Mouse (Mus musculus) bone marrow macrophage, adult 2 months (primary cell): ENCODE results near the gene Ccdc152.

Experiments
- CTCF ChIP-seq: IDR thresholded peaks from 2 replicates; pipeline ENCODE4 v1.5.1; 2012; ENCODE audit warnings: low read depth, mild to moderate bottlenecking, low read length, moderate library complexity
- POLR2A ChIP-seq: IDR thresholded peaks from 2 replicates; pipeline ENCODE4 v1.6.1; 2012; ENCODE audit warnings: mild to moderate bottlenecking, low read depth, low read length, borderline replicate concordance

- no peak for TF ChIP-seq CTCF
- TF ChIP-seq POLR2A: no peak
Measured at GRCm38 (mm10) chr15:3331813-3332212, 28.5 kb upstream of the Ccdc152 start.
